Comparison of ENCODE assay signal across 19 mouse cellular contexts in the genomic region with DNA sequence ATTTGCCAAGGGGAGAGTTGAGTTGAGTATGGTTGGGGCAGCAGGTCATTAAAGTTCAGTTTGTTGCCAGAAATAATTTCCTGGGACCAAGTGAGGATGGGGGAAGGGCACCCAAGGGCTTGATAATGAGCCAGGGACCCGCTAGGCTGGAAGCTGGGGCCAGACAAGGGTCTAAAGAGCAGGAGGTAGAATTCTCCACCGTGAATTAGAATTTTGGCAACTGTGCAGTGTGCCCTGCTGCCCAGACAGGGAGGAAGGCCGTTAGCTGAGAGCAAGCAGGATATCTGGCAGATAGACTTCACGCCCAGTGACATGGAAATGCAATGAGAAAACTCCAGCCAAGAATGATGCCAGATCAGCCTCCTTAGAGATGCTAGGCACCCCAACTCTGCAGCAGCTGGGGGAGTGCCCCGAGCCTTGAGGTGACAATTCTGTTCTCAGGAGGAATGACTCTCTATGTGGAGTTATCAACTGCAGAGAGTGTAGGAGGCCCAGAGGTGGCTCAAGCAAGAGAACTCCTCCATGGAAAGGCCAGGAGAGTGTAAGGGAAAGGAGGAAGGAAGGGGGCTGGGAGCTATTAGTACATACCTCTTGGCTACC. TPM values are rescaled to one million over a fixed set of nuclear protein-coding genes. Genes with fewer than 3 reads are reported as not detected.
DNase-seq lines count a peak whose midpoint lies in the region; ATAC-seq and TF ChIP-seq lines count a peak whose summit lies in the region.
"Had no signal": no experiment of that assay in that cellular context is flagged by ENCODE, and none has a peak within 500 bp of the region (broad histone marks: within the 10 kb centered on the region; RNA-seq: fewer than 3 reads in every experiment).

No protein-coding gene starts in this region.

- H3K27ac ChIP-seq in forebrain, postnatal 0 days (ENCODE audit: low read depth, low read length): no peak overlapping the region
- no peak overlapping the region for H3K27ac ChIP-seq in forebrain, embryonic 12.5 days
- H3K27ac ChIP-seq: embryonic facial prominence, embryonic 10.5 days; hindbrain, embryonic 10.5 days; limb, embryonic 10.5 days; liver, embryonic 14.5 days had no signal

- DNase-seq in forebrain, postnatal 0 days: peak; percentile 15
- DNase-seq in brain, adult 2 months (ENCODE audit: low read depth, low spot score): peak; percentile 30
- peak; percentile 49 for DNase-seq in cerebellum, adult 9-10 months
- DNase-seq in heart, postnatal 10 days: peak; percentile 24 to 30
- no peak for DNase-seq in kidney, postnatal 36 days
- DNase-seq in gastrocnemius, adult 8-10 months (ENCODE audit: low spot score in 2 of 2): no peak
- DNase-seq: adrenal gland, adult 8-10 months; B cell, adult 2 months; gastrocnemius, postnatal 25 days; kidney, postnatal 10 days; lung, postnatal 10 days; right cerebral cortex, postnatal 4 days; thymus, postnatal 4 days had no signal

- no peak overlapping the region for H3K4me2 ChIP-seq in forebrain, postnatal 0 days (ENCODE audit: low read depth)
- no peak overlapping the region for H3K4me2 ChIP-seq in forebrain, embryonic 12.5 days

- H3K9ac ChIP-seq in forebrain, postnatal 0 days: no peak overlapping the region
- no peak overlapping the region for H3K9ac ChIP-seq in forebrain, embryonic 12.5 days
- H3K9ac ChIP-seq: liver, embryonic 14.5 days had no signal

- H3K4me3 ChIP-seq in forebrain, postnatal 0 days (ENCODE audit: low read depth, low read length): no peak overlapping the region
- no peak overlapping the region for H3K4me3 ChIP-seq in forebrain, embryonic 12.5 days (replicated peaks)
- H3K4me3 ChIP-seq: embryonic facial prominence, embryonic 10.5 days; hindbrain, embryonic 10.5 days; limb, embryonic 10.5 days had no signal

- no peak for TF ChIP-seq CTCF in forebrain, postnatal 0 days (IDR thresholded peaks at IDR 0.05; ENCODE audit: low read depth)

- intact Hi-C loops in heart, postnatal 10 days (cut with DNase I): loop anchor here (5.0 kb wide), 1 partner anchor 72 kb away; no protein-coding TSS in a partner anchor

- 23% methylated on average over 5 of the region's 5 CpGs for WGBS in forebrain, postnatal 0 days
- WGBS in forebrain, embryonic 12.5 days: 38% methylated on average over 5 of the region's 5 CpGs

- ATAC-seq in forebrain, postnatal 0 days: no peak
- no peak for ATAC-seq in forebrain, embryonic 12.5 days (ENCODE audit: low FRiP score)
- ATAC-seq: intestine, postnatal 0 days had no signal

- H3K4me1 ChIP-seq in forebrain, postnatal 0 days (ENCODE audit: insufficient read depth): no peaks in the 10 kb centered on the region
- H3K4me1 ChIP-seq in forebrain, embryonic 12.5 days: peaks cover 15% of the 10 kb centered on the region

- H3K27me3 ChIP-seq in forebrain, postnatal 0 days (ENCODE audit: insufficient read depth, low read length): no peaks in the 10 kb centered on the region
- peaks cover 42% of the 10 kb centered on the region; the same call in 1 of the 2 replicates for H3K27me3 ChIP-seq in forebrain, embryonic 12.5 days

- no peaks in the 10 kb centered on the region for H3K36me3 ChIP-seq in forebrain, postnatal 0 days (ENCODE audit: insufficient read depth)
- no peaks in the 10 kb centered on the region for H3K36me3 ChIP-seq in forebrain, embryonic 12.5 days (replicated peaks)
- H3K36me3 ChIP-seq: embryonic facial prominence, embryonic 10.5 days; hindbrain, embryonic 10.5 days; limb, embryonic 10.5 days had no signal

- H3K9me3 ChIP-seq in forebrain, postnatal 0 days (ENCODE audit: low read length): no peaks in the 10 kb centered on the region
- no peaks in the 10 kb centered on the region for H3K9me3 ChIP-seq in forebrain, embryonic 12.5 days
- H3K9me3 ChIP-seq: embryonic facial prominence, embryonic 10.5 days; hindbrain, embryonic 10.5 days; limb, embryonic 10.5 days had no signal

RNA-seq across cellular contexts. Expression of a gene that starts 1.6 kb away (rescaled TPM):
- total RNA-seq in forebrain, postnatal 0 days (2014; rRNA removed): 44.9 and 50.8 TPM in 2 replicates
- 55.6 and 71.7 TPM in 2 replicates for polyA plus RNA-seq in forebrain, postnatal 0 days (2015; fragmentation: Nextera tagmentation; extraction: Ambion mirVana)
- polyA plus RNA-seq in forebrain, embryonic 12.5 days (2016; fragmentation: Nextera tagmentation; extraction: Ambion mirVana): 10.0 and 10.2 TPM in 2 replicates
- 1 to 10 TPM; 9.8 to 10.0 TPM for total RNA-seq in heart, postnatal 10 days (2021)
- under 1 TPM; 0.17 to 0.68 (median 0.29) TPM for total RNA-seq in gastrocnemius, adult 8-10 months (2022)

Comparison
In these comparisons a context has a peak if more than half of its experiments do, and no peak if none do; other contexts are left out.
1. DNase-seq: peak in forebrain, postnatal 0 days (single experiment), brain, adult 2 months (single experiment), cerebellum, adult 9-10 months (single experiment) and heart, postnatal 10 days (2 of 2); none in kidney, postnatal 36 days (0 of 2) and gastrocnemius, adult 8-10 months (0 of 2).
2. RNA of a gene that starts 1.6 kb away (total RNA-seq): 44.9 to 50.8 TPM in forebrain, postnatal 0 days and 9.8 to 10.0 TPM in heart, postnatal 10 days; 0.17 to 0.68 TPM in gastrocnemius, adult 8-10 months; every median in the first group is over 4 times any median in the second.